Mouse (Mus musculus): ENCODE data around the gene Tex14.
"Not testable (repeated sequence)": the region's sequence is repeated elsewhere in the genome, so short reads cannot be mapped to it uniquely, and the experiment has no call there.

Gene Tex14

GRCm38 (mm10) chr11:87471699-87471997, 66.8 kb downstream of the Tex14 start:
- DNase-seq (ENCODE audit: low spot score in 2 of 2) = not testable (repeated sequence)

GRCm38 (mm10) chr11:87472058-87472457, 67.2 kb downstream of the Tex14 start:
- DNase-seq (ENCODE audit: low spot score in 2 of 2) = not testable (repeated sequence)

GRCm38 (mm10) chr11:87479172-87479571, 74.3 kb downstream of the Tex14 start:
- not testable (repeated sequence) for DNase-seq (ENCODE audit: low spot score in 2 of 2)

- DNase-seq (ENCODE audit: low spot score in 2 of 2) = no peak
These were observed 79.0 kb downstream of the Tex14 start for GRCm38 (mm10) chr11:87483796-87484326.

GRCm38 (mm10) chr11:87488948-87489347, 84.1 kb downstream of the Tex14 start:
- DNase-seq (ENCODE audit: low spot score in 2 of 2) = no peak

- no peak for DNase-seq (ENCODE audit: low spot score in 2 of 2)
These were observed 99.9 kb downstream of the Tex14 start for GRCm38 (mm10) chr11:87504690-87505214.

GRCm38 (mm10) chr11:87506502-87506901, 101.6 kb downstream of the Tex14 start:
- DNase-seq (ENCODE audit: low spot score in 2 of 2) = no peak

GRCm38 (mm10) chr11:87507043-87507442, 102.2 kb downstream of the Tex14 start:
- no peak for DNase-seq (ENCODE audit: low spot score in 2 of 2)

GRCm38 (mm10) chr11:87519260-87519659, 114.4 kb downstream of the Tex14 start:
- peak in 1 of 2 experiments; percentile 5 for DNase-seq (ENCODE audit: low spot score in 2 of 2)

- no peak for DNase-seq (ENCODE audit: low spot score in 2 of 2)
These were observed 118.6 kb downstream of the Tex14 start for GRCm38 (mm10) chr11:87523466-87523865.

- no peak for DNase-seq (ENCODE audit: low spot score in 2 of 2)
These were observed 119.1 kb downstream of the Tex14 start for GRCm38 (mm10) chr11:87523967-87524366.

- DNase-seq (ENCODE audit: low spot score in 2 of 2) = no peak
These were observed 119.9 kb downstream of the Tex14 start for GRCm38 (mm10) chr11:87524780-87525179.

GRCm38 (mm10) chr11:87527364-87527763, 122.5 kb downstream of the Tex14 start:
- no peak for DNase-seq (ENCODE audit: low spot score in 2 of 2)

- DNase-seq (ENCODE audit: low spot score in 2 of 2) = no peak
These were observed 123.1 kb downstream of the Tex14 start for GRCm38 (mm10) chr11:87527990-87528389.

GRCm38 (mm10) chr11:87531695-87532094, 126.8 kb downstream of the Tex14 start:
- no peak for DNase-seq (ENCODE audit: low spot score in 2 of 2)

GRCm38 (mm10) chr11:87542285-87542684, 137.4 kb downstream of the Tex14 start:
- no peak for DNase-seq (ENCODE audit: low spot score in 2 of 2)

- DNase-seq (ENCODE audit: low spot score in 2 of 2) = no peak
These were observed 138.0 kb downstream of the Tex14 start for GRCm38 (mm10) chr11:87542906-87543305.

- no peak for DNase-seq (ENCODE audit: low spot score in 2 of 2)
These were observed 148.5 kb downstream of the Tex14 start for GRCm38 (mm10) chr11:87553342-87553741.

GRCm38 (mm10) chr11:87554386-87554785, 149.5 kb downstream of the Tex14 start:
- no peak for DNase-seq (ENCODE audit: low spot score in 2 of 2)

- no peak for DNase-seq (ENCODE audit: low spot score in 2 of 2)
These were observed 150.3 kb downstream of the Tex14 start for GRCm38 (mm10) chr11:87555106-87555703.

- DNase-seq (ENCODE audit: low spot score in 2 of 2) = no peak
These were observed 156.3 kb downstream of the Tex14 start for GRCm38 (mm10) chr11:87561208-87561607.

- no peak for DNase-seq (ENCODE audit: low spot score in 2 of 2)
These were observed 161.6 kb downstream of the Tex14 start, which contains the start of gene Gm11492 for GRCm38 (mm10) chr11:87566501-87566900. Gene Gm11492 (plus strand): TSS chr11:87566653.

GRCm38 (mm10) chr11:87568255-87568953, 163.5 kb downstream of the Tex14 start, which contains the start of gene Sept4:
Gene Sept4 (plus strand): TSS chr11:87568903.
- DNase-seq (ENCODE audit: low spot score in 2 of 2) = no peak
